Mouse (Mus musculus) heart, adult 2 months (tissue): ENCODE results near the gene Hgfac.
A peak's percentile ranks its signal among the peaks of the same experiment; 100 is the strongest.

Source experiments
- CTCF ChIP-seq: fragments of 200-600 bp; IDR thresholded peaks from 2 replicates; pipeline ENCODE4 v1.8.1; 2022; ENCODE audit warnings: antibody characterized with exemption, mild to moderate bottlenecking, moderate library complexity
- EP300 ChIP-seq: fragments of 200-500 bp; IDR thresholded peaks from 2 replicates; pipeline ENCODE4 v1.6.1; 2011; ENCODE audit warnings: low read depth, low read length, control low read depth; ENCODE audit not compliant: insufficient read depth
- POLR2A ChIP-seq: fragments of 200-500 bp; IDR thresholded peaks from 2 replicates; pipeline ENCODE4 v1.6.1; 2011; ENCODE audit warnings: mild to moderate bottlenecking, low read depth, low read length, control low read depth; ENCODE audit not compliant: insufficient read depth

DNA sequence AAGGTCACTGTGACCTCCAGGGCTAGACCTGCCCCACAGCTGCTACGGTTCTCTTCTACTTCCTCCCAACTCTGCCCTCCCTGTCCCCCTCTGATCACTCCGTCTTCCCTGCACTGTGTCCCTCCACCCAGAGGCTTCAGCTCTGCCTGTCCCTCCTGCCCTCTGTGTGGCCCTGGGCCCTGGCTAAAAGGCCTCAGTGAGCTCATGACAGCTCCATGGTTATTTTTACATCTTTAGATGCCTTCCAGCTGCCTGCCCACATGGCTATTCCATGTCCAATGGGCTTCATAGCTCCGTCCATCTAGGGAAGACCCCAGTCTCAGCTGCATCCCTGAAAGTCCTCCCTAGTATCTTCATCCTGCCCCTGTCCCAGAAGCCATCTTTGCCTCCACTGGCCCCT lies 18.8 kb downstream of the Hgfac start:
- TF ChIP-seq CTCF (no peak), EP300 (no peak), POLR2A (peak; percentile 56; the same call in 1 of the 2 replicates)
